Mouse (Mus musculus) spleen, adult 2 months (tissue): ENCODE data around the gene Dgcr2. TPM values are rescaled to one million over a fixed set of nuclear protein-coding genes. Genes with fewer than 3 reads are reported as not detected.

ENCODE experiments used
- DNase-seq, 2 experiments: peaks; one replicate each; pipeline versions ENCODE4 v3.0.0 to v3.0.0-alpha.2; 2012 to 2021; ENCODE audit warnings: low spot score in 2 of 2, low read depth in 1 of 2
- H3K27ac ChIP-seq: fragments of 200-500 bp; 2 replicates; pipeline ENCODE4 v1.5.1; 2012; ENCODE audit warnings: low read length, inconsistent platforms; ENCODE audit not compliant: insufficient read depth
- H3K27me3 ChIP-seq: fragments of 200-500 bp; 2 replicates; pipeline ENCODE4 v1.6.1; 2012; ENCODE audit warnings: mild to moderate bottlenecking, moderate library complexity, low read length, inconsistent platforms; ENCODE audit not compliant: control insufficient read depth, insufficient read depth
- H3K36me3 ChIP-seq: fragments of 200-500 bp; 2 replicates; pipeline ENCODE4 v1.6.1; 2012; ENCODE audit warnings: mild to moderate bottlenecking, low read length, inconsistent platforms; ENCODE audit not compliant: control insufficient read depth, insufficient read depth
- H3K4me1 ChIP-seq: fragments of 200-500 bp; 2 replicates; pipeline ENCODE4 v1.6.1; 2011; ENCODE audit warnings: inconsistent platforms; ENCODE audit not compliant: control insufficient read depth, insufficient read depth, insufficient read length
- H3K4me3 ChIP-seq: fragments of 200-500 bp; 2 replicates; pipeline ENCODE4 v1.5.1; 2011; ENCODE audit warnings: mild to moderate bottlenecking, inconsistent platforms; ENCODE audit not compliant: insufficient read depth, insufficient read length; ENCODE audit errors: extremely low read depth
- CTCF ChIP-seq: fragments of 200-500 bp; IDR thresholded peaks from 2 replicates; pipeline ENCODE4 v1.5.1; 2011; ENCODE audit warnings: mild to moderate bottlenecking, inconsistent platforms; ENCODE audit not compliant: insufficient read depth, insufficient read length, insufficient replicate concordance; ENCODE audit errors: extremely low read depth
- POLR2A ChIP-seq: fragments of 200-500 bp; IDR thresholded peaks from 2 replicates; pipeline ENCODE4 v1.6.1; 2011; ENCODE audit warnings: low read depth, low read length, inconsistent platforms
- WGBS: fragments of 180-500 bp; shearing (Covaris S2); methylation state at CpG from one replicate; pipeline ENCODE4 v1.1.7; 2018; 5-methylcytosine and 5-hydroxymethylcytosine counted together
- polyA plus RNA-seq: library from polyadenylated mRNA; depleted of rRNA; stranded (reverse); fragments of >200 nt; gene quantifications from 2 replicates; pipeline ENCODE4 v1.2.3, GENCODE M21; 2012

Gene Dgcr2
- polyA plus RNA-seq, 1 experiment, result 57.7 TPM

- Histone ChIP-seq H3K27ac (no peak overlapping the region), H3K4me3 (peak overlapping the region; percentile 54; the same call in 1 of the 2 replicates), H3K27me3 (no peaks in the 10 kb centered on the region), H3K4me1 (peaks cover 11% of the 10 kb centered on the region), H3K36me3 (no peaks in the 10 kb centered on the region)
- WGBS, result 5% methylated on average over 62 of the region's 63 CpGs
- TF ChIP-seq CTCF (peak; percentile 92), POLR2A (no peak)
- peak; percentile 42 to 53 for DNase-seq
Observed at GRCm38 (mm10) chr16:17815411-17816402, 82.7 kb downstream of the Dgcr2 start.

DNA sequence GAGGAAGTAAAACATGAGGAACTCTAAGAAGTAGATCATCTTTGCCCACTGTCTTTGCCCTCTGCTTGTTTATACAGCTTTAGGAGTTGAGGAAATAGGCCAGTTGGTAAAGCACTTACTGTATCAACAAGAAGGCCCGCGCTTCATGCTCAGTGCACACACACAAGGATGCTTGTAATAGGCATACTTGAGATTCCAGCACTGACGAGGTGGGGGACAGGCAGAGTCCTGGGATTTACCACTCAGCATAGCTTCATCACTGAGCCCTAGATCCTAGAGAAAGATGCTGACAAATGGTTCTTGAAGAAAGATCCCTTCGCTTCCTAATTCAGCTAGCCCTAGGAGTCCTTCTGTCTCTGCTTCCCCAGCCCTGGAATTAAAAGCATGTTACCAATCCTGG, 85.2 kb downstream of the Dgcr2 start:
- Histone ChIP-seq H3K4me3 (no peak overlapping the region), H3K27ac (no peak overlapping the region), H3K4me1 (peaks cover 11% of the 10 kb centered on the region), H3K27me3 (no peaks in the 10 kb centered on the region), H3K36me3 (no peaks in the 10 kb centered on the region)
- TF ChIP-seq CTCF (no peak), POLR2A (no peak)
- DNase-seq, result no peak
- 78% methylated on average over 4 of the region's 4 CpGs for WGBS

DNA sequence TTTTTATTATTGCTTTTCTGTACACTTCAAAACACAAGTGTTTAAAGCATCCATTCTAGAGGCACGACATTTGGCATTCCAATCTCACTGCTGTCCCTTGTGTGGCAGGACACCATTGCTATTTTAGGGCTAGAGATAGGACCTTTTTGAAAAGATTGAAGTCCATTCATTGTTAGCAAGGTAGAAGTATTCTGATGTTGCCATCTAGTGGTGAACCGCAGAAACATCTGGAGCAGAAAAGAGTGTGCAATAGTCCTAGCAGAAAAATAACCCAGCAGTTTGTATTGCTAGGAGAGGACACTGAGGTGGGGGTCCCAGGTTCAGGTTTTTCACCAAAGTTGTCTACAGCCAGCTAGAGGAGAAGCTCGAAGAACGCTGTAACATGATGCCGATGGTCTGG, 86.2 kb downstream of the Dgcr2 start:
- peaks cover 14% of the 10 kb centered on the region for H3K4me1 ChIP-seq
- H3K36me3 ChIP-seq, result no peaks in the 10 kb centered on the region
- WGBS, result 8% methylated on average over 5 of the region's 5 CpGs
- TF ChIP-seq CTCF (no peak), POLR2A (no peak)
- no peak for DNase-seq
- 0 out of 2 replicates have a peak, but pooled peaks cover 2% of the 10 kb centered on the region for H3K27me3 ChIP-seq
- H3K4me3 ChIP-seq, result no peak overlapping the region
- no peak overlapping the region for H3K27ac ChIP-seq

DNA sequence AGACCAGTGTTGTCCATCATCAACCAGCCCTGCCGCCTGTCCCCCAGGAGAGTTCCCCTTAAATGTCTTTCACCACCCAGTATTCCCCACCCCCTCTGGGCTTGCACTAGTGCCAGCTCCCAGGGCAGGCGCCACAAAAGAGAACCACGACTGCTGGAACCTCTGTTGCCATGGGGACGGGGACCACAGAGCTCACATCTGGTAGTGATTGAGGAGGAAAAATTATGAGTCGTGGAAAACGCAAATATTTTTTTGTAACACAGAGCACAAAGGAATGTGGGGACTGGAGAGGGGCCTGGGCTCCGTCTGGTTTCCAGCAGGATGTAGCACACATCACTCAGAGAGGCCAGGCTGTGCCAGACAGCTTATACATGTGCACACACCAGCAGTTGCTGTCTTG, 88.7 kb downstream of the Dgcr2 start:
- Histone ChIP-seq H3K4me1 (peaks cover 12% of the 10 kb centered on the region), H3K27me3 (peaks cover 11% of the 10 kb centered on the region), H3K27ac (no peak overlapping the region), H3K4me3 (no peak overlapping the region), H3K36me3 (no peaks in the 10 kb centered on the region)
- DNase-seq, result no peak
- WGBS, result 20% methylated on average over 7 of the region's 7 CpGs
- TF ChIP-seq CTCF (no peak), POLR2A (no peak)

- H3K27me3 ChIP-seq, result peaks cover 16% of the 10 kb centered on the region
- DNase-seq, result no peak
- 87% methylated on average over 4 of the region's 4 CpGs for WGBS
- no peaks in the 10 kb centered on the region for H3K36me3 ChIP-seq
- no peak overlapping the region for H3K27ac ChIP-seq
- TF ChIP-seq POLR2A (no peak), CTCF (no peak)
- H3K4me3 ChIP-seq, result no peak overlapping the region
- peaks cover 15% of the 10 kb centered on the region for H3K4me1 ChIP-seq
Observed at GRCm38 (mm10) chr16:17809125-17809524, 89.2 kb downstream of the Dgcr2 start.

DNA sequence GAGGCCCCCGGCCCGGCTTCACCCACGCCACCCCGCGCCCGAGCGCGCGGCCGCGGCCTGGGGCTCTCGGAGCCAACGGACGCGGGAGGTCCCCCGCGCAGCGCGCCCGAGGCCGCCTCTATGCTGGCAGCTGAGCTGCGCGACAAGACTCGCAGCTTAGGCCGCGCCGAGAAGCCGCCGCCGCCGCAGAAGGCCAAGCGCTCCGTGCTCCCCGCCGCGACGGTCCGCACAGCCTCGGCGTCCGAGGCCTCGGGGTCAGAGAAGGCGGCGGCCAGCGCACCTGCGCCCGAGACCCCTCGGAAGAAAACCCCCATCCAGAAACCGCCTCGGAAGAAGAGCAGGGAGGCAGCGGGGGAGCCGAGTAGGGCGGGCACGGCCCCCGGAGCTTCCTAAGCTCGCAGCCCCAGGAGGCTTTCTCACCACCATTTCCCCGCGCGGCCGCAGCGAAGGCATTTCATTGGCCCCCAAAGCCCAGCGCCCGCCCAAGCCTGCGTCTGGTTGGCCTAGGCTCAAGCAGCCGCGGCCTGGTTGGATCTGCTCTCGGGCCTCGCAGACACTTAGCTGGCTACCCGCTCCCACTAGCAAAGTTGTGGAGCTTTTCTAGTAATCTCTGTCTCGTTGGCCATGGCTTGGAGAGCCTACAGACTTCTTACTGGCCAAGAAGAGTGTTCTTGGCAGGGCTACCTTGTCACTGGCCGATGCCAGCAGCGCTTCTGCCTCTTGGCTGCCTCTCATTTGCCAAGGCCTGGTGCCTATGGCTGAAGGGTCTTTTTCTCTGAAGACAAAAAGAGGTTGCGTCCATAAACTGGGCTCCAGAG, 91.0 kb downstream of the Dgcr2 start:
- peak; percentile 73 to 87 for DNase-seq
- no peak for TF ChIP-seq POLR2A
- no peak for TF ChIP-seq CTCF
- 5% methylated on average over 72 of the region's 73 CpGs for WGBS
- Histone ChIP-seq H3K4me1 (peaks cover 28% of the 10 kb centered on the region), H3K27me3 (peaks cover 27% of the 10 kb centered on the region), H3K4me3 (peak overlapping the region; percentile 68), H3K27ac (no peak overlapping the region), H3K36me3 (no peaks in the 10 kb centered on the region)
